Mouse (Mus musculus): ENCODE measurements around the gene Abhd16a.

The Abhd16a gene

GRCm38 (mm10) chr17:35088151-35088550 is 912 bp upstream of the Abhd16a start:
- DNase-seq, result peak; percentile 49

GRCm38 (mm10) chr17:35090166-35090932 is 1.3 kb downstream of the Abhd16a start:
- DNase-seq, result no peak

- no peak for DNase-seq
Measured at GRCm38 (mm10) chr17:35092403-35093198, 3.5 kb downstream of the Abhd16a start.

- no peak for DNase-seq
Measured at GRCm38 (mm10) chr17:35094475-35095365, 5.7 kb downstream of the Abhd16a start.

- no peak for DNase-seq
Measured at GRCm38 (mm10) chr17:35096597-35096996, 7.5 kb downstream of the Abhd16a start.

- DNase-seq, result peak; percentile 64
Measured at GRCm38 (mm10) chr17:35097164-35097655, 8.1 kb downstream of the Abhd16a start.

GRCm38 (mm10) chr17:35100196-35100765 is 11.2 kb downstream of the Abhd16a start:
- no peak for DNase-seq

- DNase-seq, result no peak
Measured at GRCm38 (mm10) chr17:35101161-35101560, 12.1 kb downstream of the Abhd16a start.

GRCm38 (mm10) chr17:35102299-35102698 is 13.2 kb downstream of the Abhd16a start:
- no peak for DNase-seq

- no peak for DNase-seq
Measured at GRCm38 (mm10) chr17:35103221-35103690, 14.2 kb downstream of the Abhd16a start.

- no peak for DNase-seq
Measured at GRCm38 (mm10) chr17:35104079-35104478, 15.0 kb downstream of the Abhd16a start.

- DNase-seq, result no peak
Measured at GRCm38 (mm10) chr17:35104754-35105153, 15.7 kb downstream of the Abhd16a start.

GRCm38 (mm10) chr17:35105740-35106389 is 16.8 kb downstream of the Abhd16a start:
- DNase-seq, result peak; percentile 68

GRCm38 (mm10) chr17:35106522-35106921 is 17.5 kb downstream of the Abhd16a start:
- no peak for DNase-seq

- no peak for DNase-seq
Measured at GRCm38 (mm10) chr17:35108097-35108496, 19.0 kb downstream of the Abhd16a start, which contains the start of gene Ly6g5c. TSS of gene Ly6g5c (plus strand) at chr17:35108279.

GRCm38 (mm10) chr17:35111774-35112173 is 22.7 kb downstream of the Abhd16a start:
- DNase-seq, result no peak

- DNase-seq, result peak; percentile 77
Measured at GRCm38 (mm10) chr17:35115046-35116019, 26.3 kb downstream of the Abhd16a start, which contains the start of gene Ly6g5b. TSS of gene Ly6g5b (minus strand) at chr17:35115428.

- no peak for DNase-seq
Measured at GRCm38 (mm10) chr17:35120745-35121142, 31.7 kb downstream of the Abhd16a start.

- peak; percentile 98 for DNase-seq
Measured at GRCm38 (mm10) chr17:35121143-35121799, 32.2 kb downstream of the Abhd16a start, which contains the start of gene Gpank1. TSS of gene Gpank1 (plus strand) at chr17:35121455.

GRCm38 (mm10) chr17:35121871-35122303 is 32.8 kb downstream of the Abhd16a start, which contains the start of gene Csnk2b:
TSS of gene Csnk2b (minus strand) at chr17:35122053.
- peak; percentile 67 for DNase-seq

All from thymus, postnatal 4 days (tissue).